Mouse (Mus musculus) lung, postnatal 14 days (tissue): ENCODE measurements around the gene Slc15a5.
A peak's percentile ranks its signal among the peaks of the same experiment; 100 is the strongest.

Experiments used
- DNase-seq: peaks from one replicate; pipeline ENCODE4 v3.0.0; 2021

The Slc15a5 gene

DNA sequence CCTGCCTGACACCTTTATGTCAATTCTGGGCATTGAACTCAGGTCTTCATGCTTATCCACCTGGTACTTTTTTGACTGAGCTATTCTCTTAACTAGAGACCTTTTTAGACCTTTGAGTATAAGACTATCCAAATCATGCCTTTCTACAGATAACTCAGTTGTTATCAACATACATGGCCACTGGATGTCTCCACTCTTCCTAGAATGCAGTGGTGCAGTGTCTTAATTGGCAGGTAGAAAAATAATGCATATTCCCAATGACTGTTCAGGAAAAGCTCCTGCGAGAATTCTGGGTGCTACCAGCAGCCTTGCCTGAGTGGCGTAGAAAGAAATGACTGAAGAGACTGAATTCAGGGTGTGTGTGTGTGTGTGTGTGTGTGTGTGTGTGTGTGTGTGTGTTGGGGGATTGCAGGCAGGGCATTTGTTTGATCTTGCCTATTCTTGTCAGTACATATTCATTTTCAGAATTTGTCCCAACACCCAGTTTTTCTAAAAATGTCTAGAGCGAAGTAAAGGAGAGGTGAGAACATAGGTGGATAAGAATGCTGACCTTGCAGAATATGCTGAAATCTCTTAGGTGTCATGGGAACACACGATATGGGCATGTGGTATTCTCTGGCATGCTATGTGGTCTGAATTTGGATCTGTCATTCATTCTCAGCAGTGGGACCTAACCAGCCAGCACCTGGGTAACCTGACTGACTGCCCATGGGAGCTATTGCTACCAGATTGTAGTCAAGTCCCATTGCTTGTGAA is 119.5 kb downstream of the Slc15a5 start:
- DNase-seq, result no peak

DNA sequence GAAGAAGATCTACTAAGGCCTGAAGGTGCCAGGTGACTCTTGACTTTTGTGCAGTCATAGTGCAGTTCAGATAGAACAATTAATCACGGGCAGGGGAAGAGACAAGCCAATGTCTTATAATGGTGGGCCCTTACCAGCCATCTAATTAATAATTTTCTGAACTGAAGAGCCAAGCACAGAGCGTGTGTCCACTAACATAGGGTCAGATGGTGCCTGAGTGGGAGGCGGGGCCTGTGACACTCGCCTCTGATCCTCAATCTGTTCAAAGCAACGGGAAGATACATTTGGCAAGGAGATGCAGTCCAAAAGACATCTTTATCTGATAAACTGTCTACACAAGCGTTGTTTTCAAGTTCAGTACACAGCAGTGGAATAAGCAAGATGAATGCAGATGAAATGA is 122.1 kb downstream of the Slc15a5 start:
- no peak for DNase-seq

DNA sequence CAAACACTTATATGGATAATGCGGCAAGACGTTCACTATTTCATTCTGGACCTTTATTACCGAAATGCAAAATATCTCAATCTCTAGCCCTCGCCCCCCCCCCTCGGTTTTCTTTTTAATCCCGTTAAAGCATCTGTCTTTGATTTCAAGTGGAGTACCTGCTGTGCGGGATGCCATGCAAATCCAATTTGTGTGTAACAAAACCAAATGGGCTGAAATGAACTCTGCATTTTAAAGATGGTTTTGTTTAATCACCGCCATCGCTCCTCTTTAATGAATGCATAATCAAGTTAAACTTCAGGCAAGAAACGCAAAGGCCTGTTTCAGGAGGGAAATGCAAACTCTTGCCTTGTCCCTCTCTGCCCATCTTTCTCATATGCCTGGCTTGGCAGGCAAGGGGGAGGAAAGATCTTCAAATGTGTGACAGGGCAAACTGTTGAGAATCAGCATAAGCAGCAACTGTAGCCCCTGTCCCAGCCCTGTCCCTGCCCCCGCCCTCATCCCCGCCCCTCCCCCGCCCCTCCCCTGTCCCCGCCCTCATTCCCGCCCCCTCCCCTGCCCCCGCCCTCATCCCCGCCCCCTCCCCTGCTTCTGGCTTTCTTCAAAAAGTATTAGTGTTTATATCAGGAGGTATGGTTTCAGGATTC is 122.8 kb downstream of the Slc15a5 start:
- DNase-seq, result no peak

DNA sequence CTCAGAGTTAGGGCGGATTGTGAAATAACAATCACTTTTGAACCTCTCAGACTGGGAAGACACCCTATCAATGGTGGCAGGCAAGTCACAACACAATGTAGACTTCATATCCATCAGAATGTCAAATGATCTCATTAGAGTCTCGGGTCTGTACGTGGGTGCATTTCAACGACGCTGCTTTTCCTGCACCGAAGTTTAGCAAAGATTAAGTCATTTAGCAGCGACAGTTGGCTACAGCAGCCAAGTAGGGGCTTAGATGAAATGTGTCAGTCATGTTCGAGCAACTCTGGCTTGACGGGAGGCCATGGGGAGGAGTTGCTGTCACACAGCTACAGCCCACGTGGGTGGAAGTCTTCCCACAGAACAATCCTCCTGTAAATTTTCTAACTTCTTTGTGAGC is 133.2 kb downstream of the Slc15a5 start:
- no peak for DNase-seq

DNA sequence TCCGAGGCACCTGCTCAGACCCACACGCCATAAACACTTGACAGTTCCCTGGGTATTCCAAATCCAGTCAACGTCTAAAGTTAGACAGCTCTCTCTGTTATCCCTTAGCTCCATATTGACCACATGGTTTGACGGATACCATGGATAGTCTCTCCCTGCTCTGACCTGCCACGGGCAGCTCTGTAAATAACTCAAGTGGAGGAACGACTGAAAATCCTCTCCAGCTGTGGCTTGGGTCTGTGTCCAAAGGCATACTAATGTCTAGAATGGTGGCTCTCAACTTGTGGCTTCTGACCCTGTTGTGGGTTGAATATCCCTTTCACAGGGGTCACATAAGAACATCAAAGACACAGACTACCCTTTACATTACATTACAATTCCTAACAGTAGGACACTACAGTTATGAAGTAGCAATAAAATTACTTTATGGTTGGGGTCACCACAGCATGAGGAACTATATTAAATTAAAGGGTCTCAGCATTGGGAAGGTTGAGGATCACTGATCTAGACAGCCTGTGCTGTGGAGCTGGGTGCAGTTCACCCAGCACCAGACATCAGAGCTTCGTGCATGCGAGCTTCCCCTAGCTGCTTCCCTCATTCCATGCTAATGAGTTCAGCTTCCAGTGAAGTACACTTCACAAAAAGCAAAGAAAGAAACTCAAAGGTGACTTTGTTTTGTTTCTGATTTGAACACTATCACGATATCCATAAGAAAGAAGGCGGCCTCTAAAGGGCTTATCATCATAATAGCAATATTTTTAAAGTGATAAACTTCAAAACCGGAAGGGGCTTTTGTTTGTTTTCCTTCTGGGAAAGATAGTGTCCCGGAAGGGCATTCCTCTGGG is 139.1 kb downstream of the Slc15a5 start:
- no peak for DNase-seq

DNA sequence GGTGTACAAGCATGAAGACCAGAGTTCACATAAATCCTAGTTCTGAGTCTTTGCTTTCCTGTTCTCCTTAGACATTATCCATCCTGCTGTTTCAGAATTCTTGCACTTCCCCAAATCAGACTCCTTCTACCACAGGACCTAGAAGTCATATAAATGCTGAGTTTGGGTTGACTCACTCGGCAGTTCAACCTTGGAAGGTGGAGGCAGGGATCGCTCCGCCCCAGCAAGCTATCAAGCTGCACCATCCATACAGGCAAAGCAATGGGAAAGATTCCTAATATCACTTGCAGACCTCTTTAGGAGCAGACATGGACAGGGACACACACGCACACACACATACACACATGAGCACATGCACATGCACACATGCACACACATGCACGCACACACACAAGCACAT is 142.2 kb downstream of the Slc15a5 start:
- DNase-seq, result no peak

DNA sequence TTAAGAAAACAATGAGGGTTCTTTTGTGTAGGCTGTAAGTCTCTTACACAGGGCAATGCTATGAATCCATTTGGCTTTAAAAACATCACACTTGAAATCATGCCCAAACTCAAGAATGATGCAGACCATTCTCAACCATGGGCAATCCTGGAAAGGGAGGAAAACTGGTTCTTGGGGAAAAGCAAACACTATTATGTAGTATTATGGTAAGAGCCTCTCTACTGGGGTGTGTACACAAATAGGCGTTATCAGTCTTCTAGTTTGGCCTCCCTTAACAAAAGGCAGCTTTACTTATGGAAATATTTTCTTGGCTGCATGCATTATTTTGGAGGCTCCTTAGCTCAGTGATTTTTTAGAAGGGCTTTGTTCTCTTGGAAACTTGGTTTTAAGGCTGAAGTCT is 143.4 kb downstream of the Slc15a5 start:
- DNase-seq, result no peak

DNA sequence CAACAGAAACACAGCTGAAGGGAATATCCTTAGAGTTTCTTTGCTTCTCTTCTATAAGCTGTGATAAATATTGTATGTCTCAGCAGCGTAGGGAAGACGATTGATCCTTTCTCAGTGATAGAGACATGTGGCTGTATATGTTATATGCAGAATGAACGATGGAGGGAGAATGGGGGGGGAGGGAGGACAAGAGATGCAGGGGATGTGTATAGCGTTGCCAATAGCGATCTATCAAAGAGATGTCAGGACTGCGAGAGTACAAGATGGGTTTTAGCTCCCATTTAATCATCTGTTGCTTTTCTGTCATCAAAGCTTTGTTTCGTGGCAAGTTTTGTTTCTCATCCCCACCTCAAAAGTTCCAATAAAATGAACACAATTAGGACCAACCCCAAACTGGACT is 143.9 kb downstream of the Slc15a5 start:
- no peak for DNase-seq

DNA sequence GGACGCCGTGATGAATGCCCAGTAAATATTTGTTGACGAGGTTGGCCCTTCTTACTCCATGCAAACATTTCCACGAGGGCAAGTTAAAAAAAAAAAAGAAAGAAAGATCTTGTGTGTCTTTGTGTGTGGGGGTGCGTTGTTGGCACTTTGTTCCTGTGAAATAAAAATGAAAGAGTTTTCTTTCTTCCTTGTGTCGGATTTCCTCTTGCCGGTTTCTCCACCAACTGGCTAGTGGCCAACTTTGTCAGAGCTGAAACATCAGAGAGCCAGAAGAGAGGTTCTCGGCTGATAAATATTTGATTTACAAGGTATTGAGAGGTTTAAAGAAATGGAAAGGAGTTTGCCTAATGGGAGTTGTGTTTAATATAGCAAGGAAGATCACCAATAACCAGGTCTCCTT is 144.4 kb downstream of the Slc15a5 start:
- DNase-seq, result peak; percentile 49

DNA sequence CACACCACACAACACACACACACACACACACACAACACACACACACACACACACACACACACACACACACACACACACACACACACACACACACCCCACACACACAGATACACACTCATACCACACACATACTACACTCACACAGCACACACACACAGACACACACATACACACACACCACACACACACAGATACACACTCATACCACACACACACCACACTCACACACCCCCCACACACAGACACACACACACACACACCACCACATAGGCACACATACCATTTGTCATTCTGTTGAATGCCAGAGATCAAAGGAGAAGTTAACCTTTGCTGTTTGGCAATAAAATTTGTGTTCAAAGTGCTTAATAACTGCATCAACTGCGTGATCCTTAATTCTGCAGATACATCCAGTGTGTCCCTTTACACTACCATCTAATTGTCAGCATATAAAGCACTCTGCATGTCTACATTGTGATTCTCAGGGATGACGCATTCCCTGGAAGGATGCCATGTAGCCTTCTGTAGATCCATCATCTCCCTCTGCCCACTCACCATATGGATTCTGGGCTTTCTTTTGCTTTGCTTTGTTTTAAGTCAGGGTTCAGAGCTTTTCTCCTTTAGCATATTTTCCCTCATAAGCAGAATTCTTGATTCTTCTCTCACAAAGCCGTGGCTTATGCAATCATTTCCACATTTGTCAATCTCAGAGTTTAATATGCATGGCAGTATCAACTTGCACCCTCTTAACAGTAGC is 145.0 kb downstream of the Slc15a5 start:
- no peak for DNase-seq
